Mouse (Mus musculus): ENCODE data around the gene Pink1.

The Pink1 gene

GRCm38 (mm10) chr4:138313021-138313420, 13.1 kb downstream of the Pink1 start:
- DNase-seq (ENCODE audit: low spot score in 2 of 2) = no peak

- no peak for DNase-seq (ENCODE audit: low spot score in 2 of 2)
Observed at GRCm38 (mm10) chr4:138312105-138312504, 14.0 kb downstream of the Pink1 start.

- no peak for DNase-seq (ENCODE audit: low spot score in 2 of 2)
Observed at GRCm38 (mm10) chr4:138311595-138311994, 14.5 kb downstream of the Pink1 start.

GRCm38 (mm10) chr4:138310311-138310910, 15.7 kb downstream of the Pink1 start:
- DNase-seq (ENCODE audit: low spot score in 2 of 2) = no peak

- DNase-seq (ENCODE audit: low spot score in 2 of 2) = no peak
Observed at GRCm38 (mm10) chr4:138307739-138308138, 18.4 kb downstream of the Pink1 start.

- no peak for DNase-seq (ENCODE audit: low spot score in 2 of 2)
Observed at GRCm38 (mm10) chr4:138307025-138307424, 19.1 kb downstream of the Pink1 start.

GRCm38 (mm10) chr4:138304340-138305104, 21.6 kb downstream of the Pink1 start, which contains the start of gene Ddost:
Gene Ddost (plus strand): TSS chr4:138304730.
- DNase-seq (ENCODE audit: low spot score in 2 of 2) = peak; percentile 97 to 98

GRCm38 (mm10) chr4:138303742-138304141, 22.4 kb downstream of the Pink1 start:
- DNase-seq (ENCODE audit: low spot score in 2 of 2) = no peak

GRCm38 (mm10) chr4:138303011-138303410, 23.1 kb downstream of the Pink1 start:
- no peak for DNase-seq (ENCODE audit: low spot score in 2 of 2)

- no peak for DNase-seq (ENCODE audit: low spot score in 2 of 2)
Observed at GRCm38 (mm10) chr4:138301271-138301780, 24.8 kb downstream of the Pink1 start.

GRCm38 (mm10) chr4:138293949-138294550, 32.1 kb downstream of the Pink1 start:
- no peak for DNase-seq (ENCODE audit: low spot score in 2 of 2)

- DNase-seq (ENCODE audit: low spot score in 2 of 2) = no peak
Observed at GRCm38 (mm10) chr4:138293261-138293948, 32.7 kb downstream of the Pink1 start.

GRCm38 (mm10) chr4:138292028-138292427, 34.1 kb downstream of the Pink1 start:
- DNase-seq (ENCODE audit: low spot score in 2 of 2) = no peak

- no peak for DNase-seq (ENCODE audit: low spot score in 2 of 2)
Observed at GRCm38 (mm10) chr4:138288691-138289090, 37.4 kb downstream of the Pink1 start.

GRCm38 (mm10) chr4:138286411-138286810, 39.7 kb downstream of the Pink1 start:
- no peak for DNase-seq (ENCODE audit: low spot score in 2 of 2)

GRCm38 (mm10) chr4:138282834-138283233, 43.3 kb downstream of the Pink1 start:
- DNase-seq (ENCODE audit: low spot score in 2 of 2) = peak in 1 of 2 experiments; percentile 43

- DNase-seq (ENCODE audit: low spot score in 2 of 2) = no peak
Observed at GRCm38 (mm10) chr4:138278346-138278745, 47.8 kb downstream of the Pink1 start.

- DNase-seq (ENCODE audit: low spot score in 2 of 2) = peak in 1 of 2 experiments; percentile 46
Observed at GRCm38 (mm10) chr4:138272011-138272997, 53.8 kb downstream of the Pink1 start.

GRCm38 (mm10) chr4:138267869-138268268, 58.2 kb downstream of the Pink1 start:
- DNase-seq (ENCODE audit: low spot score in 2 of 2) = no peak

Measured in urinary bladder, postnatal 4 days (tissue).